Mouse (Mus musculus) gastrocnemius, postnatal 10 days (tissue): Measurements from ENCODE around the gene Gm6169. TPM values are rescaled to one million over a fixed set of nuclear protein-coding genes. Genes with fewer than 3 reads are reported as not detected.
A peak's percentile ranks its signal among the peaks of the same experiment; 100 is the strongest.
"Not testable (repeated sequence)": the region's sequence is repeated elsewhere in the genome, so short reads cannot be mapped to it uniquely, and the experiment has no call there.

ENCODE experiments used
- DNase-seq: peaks from one replicate; pipeline ENCODE4 v3.0.0; 2021; ENCODE audit warnings: mixed read lengths
- total RNA-seq, 2 experiments: library from RNA; stranded (reverse); gene quantifications; 2 replicates each; pipeline ENCODE4 v1.2.3; 2021

Gm6169 gene
- total RNA-seq, 2 experiments from 2014 or later = 0.52 to 13.3 TPM

- DNase-seq = no peak
Observed at GRCm38 (mm10) chr13:97068151-97068550, 30.9 kb downstream of the Gm6169 start.

GRCm38 (mm10) chr13:97067691-97068090, 31.3 kb downstream of the Gm6169 start:
- DNase-seq = no peak

GRCm38 (mm10) chr13:97066649-97067550, 32.1 kb downstream of the Gm6169 start, which contains the start of gene Fam169a:
Fam169a (plus strand) TSS chr13:97067286.
- no peak for DNase-seq

GRCm38 (mm10) chr13:97064844-97065621, 34.0 kb downstream of the Gm6169 start:
- DNase-seq = not testable (repeated sequence)

DNA sequence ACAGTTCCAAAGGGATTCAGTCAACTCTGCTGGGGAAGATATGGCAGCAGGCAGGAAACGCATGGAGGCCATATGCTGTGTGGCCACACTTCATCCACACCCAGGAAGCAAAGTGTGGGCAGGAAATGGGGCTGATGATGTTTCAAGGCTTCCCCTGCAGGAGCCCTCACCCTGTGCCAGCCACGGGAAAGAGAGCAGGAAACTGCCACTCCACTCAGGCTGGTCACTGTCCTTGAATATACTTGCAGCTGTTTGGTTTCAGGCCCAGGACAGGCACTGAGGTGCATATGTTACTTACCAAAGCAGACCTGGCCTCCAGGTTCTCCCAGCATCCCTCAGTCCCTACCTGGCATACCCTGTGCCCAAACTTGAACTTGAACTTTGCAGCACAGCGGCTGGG, 34.6 kb downstream of the Gm6169 start:
- no peak for DNase-seq

- no peak for DNase-seq
Observed at GRCm38 (mm10) chr13:97063431-97063830, 35.6 kb downstream of the Gm6169 start.

GRCm38 (mm10) chr13:97062151-97062550, 36.9 kb downstream of the Gm6169 start:
- DNase-seq = no peak

DNA sequence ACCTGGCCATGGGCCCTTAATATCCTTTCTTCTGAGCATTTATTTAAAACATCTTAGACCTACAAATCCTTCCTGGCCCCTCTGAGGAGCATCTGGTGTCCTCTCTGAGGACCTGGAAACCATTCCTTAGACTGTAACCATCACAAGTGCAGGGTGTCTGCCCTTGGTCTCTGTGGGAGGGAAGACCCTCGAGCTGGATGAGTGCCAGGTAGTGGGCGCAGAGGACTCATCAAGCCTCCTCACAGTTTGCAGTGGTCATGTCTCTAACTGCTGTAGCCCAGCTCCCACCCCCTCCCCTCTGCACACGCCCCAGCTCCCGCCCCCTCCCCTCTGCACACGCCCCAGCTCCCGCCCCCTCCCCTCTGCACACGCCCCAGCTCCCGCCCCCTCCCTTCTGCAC, 38.7 kb downstream of the Gm6169 start:
- DNase-seq = no peak

DNA sequence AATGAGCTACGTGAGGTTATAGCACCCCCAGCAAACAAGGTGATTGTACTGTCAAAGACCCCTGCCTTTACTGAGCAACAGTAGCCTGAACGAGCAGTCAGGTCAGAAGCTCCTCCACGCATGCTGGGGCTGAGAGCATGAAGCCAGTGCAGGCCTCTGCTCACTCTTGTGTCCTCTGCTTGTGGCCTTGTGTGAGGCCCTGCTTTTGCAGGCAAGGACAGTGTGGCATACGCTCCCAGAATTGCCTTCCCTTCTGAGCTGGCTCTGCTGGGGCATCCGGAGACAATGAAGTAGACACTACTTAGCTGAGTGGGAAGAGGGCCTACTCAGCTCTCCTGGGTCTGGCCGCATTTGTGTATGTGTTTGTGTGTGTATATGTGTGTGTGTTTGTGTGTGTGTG, 39.3 kb downstream of the Gm6169 start:
- no peak for DNase-seq

GRCm38 (mm10) chr13:97057817-97058216, 41.2 kb downstream of the Gm6169 start:
- DNase-seq = no peak

GRCm38 (mm10) chr13:97053844-97054243, 45.2 kb downstream of the Gm6169 start:
- DNase-seq = no peak

GRCm38 (mm10) chr13:97052667-97053066, 46.4 kb downstream of the Gm6169 start:
- DNase-seq = peak; percentile 65

GRCm38 (mm10) chr13:97051158-97051557, 47.9 kb downstream of the Gm6169 start:
- DNase-seq = peak; percentile 10

Other genes starting within 250 kb of the Gm6169 start
- under 1 TPM; 0.21 to 0.41 TPM for gene Gcnt4, start 174.5 kb downstream of the Gm6169 start, total RNA-seq
- not detected for gene 1700029F12Rik, start 64.9 kb downstream of the Gm6169 start, total RNA-seq
- gene Fam169a, start 32.0 kb downstream of the Gm6169 start, total RNA-seq = under 1 TPM in 1 of 2 experiments, not detected in 1; 0.12 TPM
- 10 to 100 TPM; 32.2 to 35.5 TPM for gene Gfm2, start 38.7 kb upstream of the Gm6169 start, total RNA-seq
- gene Nsa2, start 38.7 kb upstream of the Gm6169 start, total RNA-seq = 10 to 100 TPM; 77.3 to 84.0 TPM
- gene Hexb, start 99.1 kb upstream of the Gm6169 start, total RNA-seq = 10 to 100 TPM; 16.2 to 25.9 TPM
- gene Enc1, start 141.9 kb upstream of the Gm6169 start, total RNA-seq = 1 to 10 TPM; 6.4 to 8.2 TPM